Mouse (Mus musculus): Measurements from ENCODE around the gene Zfp61. TPM values are rescaled to one million over a fixed set of nuclear protein-coding genes. Genes with fewer than 3 reads are reported as not detected.

Gene Zfp61
- polyA plus RNA-seq, 1 experiment from 2014 or later, result 37.1 TPM

- ATAC-seq (ENCODE audit: low FRiP score), result no peak
- no peak overlapping the region for H3K4me2 ChIP-seq
- H3K9me3 ChIP-seq (ENCODE audit: control insufficient read depth, low read length), result no peaks in the 10 kb centered on the region
- peaks cover 8% of the 10 kb centered on the region for H3K36me3 ChIP-seq (ENCODE audit: control insufficient read depth, insufficient read depth, low read length)
- no peak overlapping the region for H3K4me3 ChIP-seq (ENCODE audit: low read depth, low read length)
- no peaks in the 10 kb centered on the region for H3K4me1 ChIP-seq (ENCODE audit: control insufficient read depth, insufficient read depth, low read length)
- H3K27ac ChIP-seq (ENCODE audit: low read depth, low read length), result no peak overlapping the region
- H3K27me3 ChIP-seq (ENCODE audit: control insufficient read depth, insufficient read depth, low read length), result no peaks in the 10 kb centered on the region
- WGBS, result 97% methylated on average over 6 of the region's 6 CpGs
- no peak overlapping the region for H3K9ac ChIP-seq (ENCODE audit: low read length)
- DNase-seq (ENCODE audit: low spot score, missing footprints), result no peak
Observed at GRCm38 (mm10) chr7:24271191-24271590, 29.8 kb downstream of the Zfp61 start.

- WGBS, result under 1% methylated on average over 12 of the region's 12 CpGs
- no peak within 1 kb of the TSS for H3K27ac ChIP-seq (ENCODE audit: low read depth, low read length)
Observed at GRCm38 (mm10) chr7:24270288-24270672, 30.8 kb downstream of the Zfp61 start, which contains the start of gene Zfp93. Zfp93 (plus strand) TSS chr7:24270420.

DNA sequence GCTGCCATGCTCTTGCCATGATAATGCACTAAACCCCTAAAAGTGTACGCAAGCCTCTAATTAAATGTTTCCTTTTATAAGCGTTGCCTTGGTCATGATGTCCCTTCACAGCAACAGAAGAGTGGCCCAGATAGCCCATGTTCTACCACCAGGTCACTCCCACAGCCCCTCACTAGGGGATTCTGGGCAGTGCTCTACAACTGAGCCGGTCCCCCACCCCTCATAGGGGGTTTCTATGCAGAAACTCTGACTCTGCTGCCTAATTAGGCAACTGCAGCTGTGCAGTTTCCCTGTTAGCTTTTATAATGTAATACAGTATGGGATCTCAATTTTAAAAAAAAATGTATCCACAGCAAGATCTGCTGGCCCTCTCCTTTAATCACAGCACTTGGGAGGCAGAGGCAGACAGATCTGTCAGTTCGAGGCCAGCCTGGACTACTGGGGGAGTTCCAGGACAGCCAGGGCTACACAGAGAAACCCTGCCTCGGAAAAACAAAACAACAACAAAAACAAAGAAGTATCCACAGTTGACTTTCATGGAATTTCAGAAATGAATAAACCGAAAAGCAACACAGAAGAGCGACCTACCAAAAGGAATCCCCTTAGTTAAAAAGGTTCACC lies 31.3 kb downstream of the Zfp61 start:
- DNase-seq (ENCODE audit: low spot score, missing footprints), result peak; percentile 75
- H3K9ac ChIP-seq (ENCODE audit: low read length), result peak overlapping the region; percentile 75
- H3K4me2 ChIP-seq, result peak overlapping the region; percentile 64
- H3K36me3 ChIP-seq (ENCODE audit: control insufficient read depth, insufficient read depth, low read length), result peaks cover 3% of the 10 kb centered on the region
- peak; percentile 62 for ATAC-seq (ENCODE audit: low FRiP score)
- H3K27me3 ChIP-seq (ENCODE audit: control insufficient read depth, insufficient read depth, low read length), result no peaks in the 10 kb centered on the region
- H3K4me1 ChIP-seq (ENCODE audit: control insufficient read depth, insufficient read depth, low read length), result no peaks in the 10 kb centered on the region
- WGBS, result 37% methylated on average over 7 of the region's 7 CpGs
- H3K9me3 ChIP-seq (ENCODE audit: control insufficient read depth, low read length), result no peaks in the 10 kb centered on the region
- peak overlapping the region; percentile 61 for H3K4me3 ChIP-seq (ENCODE audit: low read depth, low read length)
- H3K27ac ChIP-seq (ENCODE audit: low read depth, low read length), result no peak overlapping the region

More at GRCm38 (mm10) chr7:24270288-24270672, 30.8 kb downstream of the Zfp61 start, which contains the start of gene Zfp93:
- Histone ChIP-seq H3K27me3 (ENCODE audit: control insufficient read depth, insufficient read depth, low read length) (no peaks in the 10 kb centered on the region), H3K4me3 (ENCODE audit: low read depth, low read length) (peak within 1 kb of the TSS; percentile 61), H3K9ac (ENCODE audit: low read length) (peak within 1 kb of the TSS; percentile 75), H3K36me3 (ENCODE audit: control insufficient read depth, insufficient read depth, low read length) (peaks cover 6% of the 10 kb centered on the region), H3K4me2 (peak within 1 kb of the TSS; percentile 64), H3K9me3 (ENCODE audit: control insufficient read depth, low read length) (no peaks in the 10 kb centered on the region), H3K4me1 (ENCODE audit: control insufficient read depth, insufficient read depth, low read length) (no peaks in the 10 kb centered on the region)
- peak; percentile 94 for ATAC-seq (ENCODE audit: low FRiP score)
- peak; percentile 96 for DNase-seq (ENCODE audit: low spot score, missing footprints)

- ATAC-seq (ENCODE audit: low FRiP score), result peak; percentile 10; the same call in 1 of the 2 replicates
Observed at GRCm38 (mm10) chr7:24269256-24269655, 31.8 kb downstream of the Zfp61 start.

GRCm38 (mm10) chr7:24268176-24269155 lies 32.6 kb downstream of the Zfp61 start:
- no peaks in the 10 kb centered on the region for H3K4me1 ChIP-seq (ENCODE audit: control insufficient read depth, insufficient read depth, low read length)
- ATAC-seq (ENCODE audit: low FRiP score), result no peak

More at GRCm38 (mm10) chr7:24269256-24269655, 31.8 kb downstream of the Zfp61 start:
- DNase-seq (ENCODE audit: low spot score, missing footprints), result no peak
- Histone ChIP-seq H3K4me3 (ENCODE audit: low read depth, low read length) (no peak overlapping the region), H3K27me3 (ENCODE audit: control insufficient read depth, insufficient read depth, low read length) (no peaks in the 10 kb centered on the region), H3K9me3 (ENCODE audit: control insufficient read depth, low read length) (no peaks in the 10 kb centered on the region), H3K27ac (ENCODE audit: low read depth, low read length) (no peak overlapping the region), H3K4me1 (ENCODE audit: control insufficient read depth, insufficient read depth, low read length) (no peaks in the 10 kb centered on the region), H3K36me3 (ENCODE audit: control insufficient read depth, insufficient read depth, low read length) (no peaks in the 10 kb centered on the region), H3K9ac (ENCODE audit: low read length) (no peak overlapping the region; the same call in 1 of the 2 replicates), H3K4me2 (no peak overlapping the region)
- WGBS, result 82% methylated on average over 3 of the region's 3 CpGs

DNA sequence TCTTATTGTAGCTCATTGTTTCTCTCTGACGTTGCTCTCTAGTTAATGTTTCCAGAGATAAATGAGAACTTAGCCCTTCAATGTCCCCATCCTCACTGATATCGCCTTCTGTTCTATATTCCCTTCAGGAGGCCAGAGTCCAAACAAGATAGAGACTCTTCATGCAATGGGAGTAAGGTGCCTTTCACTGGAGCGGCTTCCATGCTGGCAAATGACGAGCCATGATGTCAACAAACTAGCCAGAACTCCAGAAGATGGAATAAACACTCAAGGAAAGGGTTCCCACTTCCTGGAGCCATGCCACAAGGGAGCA lies 41.1 kb downstream of the Zfp61 start:
- H3K9ac ChIP-seq (ENCODE audit: low read length), result no peak overlapping the region
- H3K27ac ChIP-seq (ENCODE audit: low read depth, low read length), result no peak overlapping the region
- no peaks in the 10 kb centered on the region for H3K9me3 ChIP-seq (ENCODE audit: control insufficient read depth, low read length)
- ATAC-seq (ENCODE audit: low FRiP score) (no peak), DNase-seq (ENCODE audit: low spot score, missing footprints) (no peak)
- H3K4me3 ChIP-seq (ENCODE audit: low read depth, low read length), result no peak overlapping the region
- H3K36me3 ChIP-seq (ENCODE audit: control insufficient read depth, insufficient read depth, low read length), result no peaks in the 10 kb centered on the region
- 95% methylated on average over 4 of the region's 4 CpGs for WGBS
- no peak overlapping the region for H3K4me2 ChIP-seq
- no peaks in the 10 kb centered on the region for H3K27me3 ChIP-seq (ENCODE audit: control insufficient read depth, insufficient read depth, low read length)
- no peaks in the 10 kb centered on the region for H3K4me1 ChIP-seq (ENCODE audit: control insufficient read depth, insufficient read depth, low read length)

More at GRCm38 (mm10) chr7:24268176-24269155, 32.6 kb downstream of the Zfp61 start:
- no peak overlapping the region for H3K27ac ChIP-seq (ENCODE audit: low read depth, low read length)
- no peaks in the 10 kb centered on the region for H3K27me3 ChIP-seq (ENCODE audit: control insufficient read depth, insufficient read depth, low read length)
- no peaks in the 10 kb centered on the region for H3K36me3 ChIP-seq (ENCODE audit: control insufficient read depth, insufficient read depth, low read length)
- H3K9ac ChIP-seq (ENCODE audit: low read length), result no peak overlapping the region
- H3K9me3 ChIP-seq (ENCODE audit: control insufficient read depth, low read length), result no peaks in the 10 kb centered on the region
- DNase-seq (ENCODE audit: low spot score, missing footprints), result peak; percentile 82
- whole genome bisulfite sequencing, result 70% methylated on average over 24 of the region's 24 CpGs
- H3K4me2 ChIP-seq, result no peak overlapping the region
- H3K4me3 ChIP-seq (ENCODE audit: low read depth, low read length), result no peak overlapping the region

GRCm38 (mm10) chr7:24259306-24259999 lies 41.6 kb downstream of the Zfp61 start:
- WGBS, result 88% methylated on average over 13 of the region's 13 CpGs

DNA sequence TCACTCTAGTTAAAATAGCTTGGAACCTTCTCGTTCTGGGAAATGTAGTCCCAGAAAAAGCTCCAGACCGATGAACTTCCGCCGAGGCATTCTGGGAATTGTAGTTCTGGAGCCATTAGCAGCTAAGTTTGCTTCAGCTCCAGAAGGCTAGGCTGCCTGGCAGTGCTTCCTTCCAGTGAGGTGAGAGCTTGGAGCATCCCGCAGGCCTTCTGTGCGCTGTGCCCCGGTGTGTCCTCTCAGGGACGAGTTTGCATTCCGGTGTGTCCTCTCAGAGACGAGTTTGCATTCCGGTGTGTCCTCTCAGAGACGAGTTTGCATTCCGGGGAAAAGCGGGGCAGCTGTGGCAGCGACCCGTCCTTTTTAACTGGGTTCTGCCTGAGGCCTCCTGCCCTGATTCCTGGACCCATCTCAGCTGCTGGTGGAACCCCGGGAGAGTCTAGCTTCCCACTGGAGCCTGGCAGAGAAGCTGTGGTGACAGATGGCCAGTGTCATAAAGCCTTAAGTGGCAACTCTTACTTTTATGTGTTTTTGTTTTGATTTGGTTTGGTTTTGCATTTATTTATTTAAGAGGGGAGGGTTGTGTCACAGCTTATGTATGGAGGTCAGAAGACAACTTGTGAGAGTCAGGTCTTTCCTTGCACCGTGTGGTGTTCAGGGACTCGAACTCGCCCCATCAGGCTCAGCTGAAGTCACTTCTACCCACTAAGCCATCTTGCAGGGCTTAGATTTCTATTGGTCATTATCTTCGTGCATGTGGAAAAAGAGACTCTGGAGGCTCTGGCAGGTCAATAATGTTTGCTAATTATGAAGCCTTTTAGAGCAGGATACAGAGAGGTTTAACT lies 46.2 kb downstream of the Zfp61 start, which contains the start of gene Zfp108:
Gene Zfp108, plus strand, starts transcription at position 162 of the 842 bp plus-strand sequence.
- Histone ChIP-seq H3K4me2 (peak within 1 kb of the TSS; percentile 47), H3K27ac (ENCODE audit: low read depth, low read length) (no peak within 1 kb of the TSS), H3K36me3 (ENCODE audit: control insufficient read depth, insufficient read depth, low read length) (no peaks in the 10 kb centered on the region), H3K4me3 (ENCODE audit: low read depth, low read length) (peak within 1 kb of the TSS; percentile 38), H3K4me1 (ENCODE audit: control insufficient read depth, insufficient read depth, low read length) (no peaks in the 10 kb centered on the region), H3K9ac (ENCODE audit: low read length) (peak within 1 kb of the TSS; percentile 39), H3K27me3 (ENCODE audit: control insufficient read depth, insufficient read depth, low read length) (no peaks in the 10 kb centered on the region), H3K9me3 (ENCODE audit: control insufficient read depth, low read length) (no peaks in the 10 kb centered on the region)
- WGBS, result 22% methylated on average over 21 of the region's 21 CpGs
- peak; percentile 98 for DNase-seq (ENCODE audit: low spot score, missing footprints)
- ATAC-seq (ENCODE audit: low FRiP score), result peak; percentile 91

More at GRCm38 (mm10) chr7:24259306-24259999, 41.6 kb downstream of the Zfp61 start:
- Histone ChIP-seq H3K9ac (ENCODE audit: low read length) (no peak overlapping the region), H3K36me3 (ENCODE audit: control insufficient read depth, insufficient read depth, low read length) (no peaks in the 10 kb centered on the region), H3K27ac (ENCODE audit: low read depth, low read length) (no peak overlapping the region), H3K9me3 (ENCODE audit: control insufficient read depth, low read length) (no peaks in the 10 kb centered on the region), H3K4me3 (ENCODE audit: low read depth, low read length) (no peak overlapping the region), H3K4me2 (no peak overlapping the region), H3K27me3 (ENCODE audit: control insufficient read depth, insufficient read depth, low read length) (no peaks in the 10 kb centered on the region), H3K4me1 (ENCODE audit: control insufficient read depth, insufficient read depth, low read length) (no peaks in the 10 kb centered on the region)
- ATAC-seq (ENCODE audit: low FRiP score) (no peak), DNase-seq (ENCODE audit: low spot score, missing footprints) (no peak)
